Mouse (Mus musculus) neural tube, embryonic 12.5 days (tissue): Measurements from ENCODE around the gene Calcoco2. TPM values are rescaled to one million over a fixed set of nuclear protein-coding genes. Genes with fewer than 3 reads are reported as not detected.

ENCODE experiments used
- ATAC-seq: fragments of 200-750 bp; cut with Nextera tagmentation; 2 replicates; pipeline ENCODE4 v1.8.0; 2017; ENCODE audit warnings: low read depth, mild to moderate bottlenecking, moderate TSS enrichment, moderate library complexity; ENCODE audit not compliant: low FRiP score
- H3K27ac ChIP-seq: fragments of 300-500 bp; sonication (generic); 2 replicates; pipeline ENCODE4 v1.5.1; 2016
- H3K27me3 ChIP-seq: fragments of 300-500 bp; sonication (generic); replicated peaks from 2 replicates; pipeline ENCODE4 v1.6.1; 2016; ENCODE audit warnings: mild to moderate bottlenecking
- H3K36me3 ChIP-seq: fragments of 300-500 bp; sonication (generic); 2 replicates; pipeline ENCODE4 v1.6.1; 2016; ENCODE audit warnings: mild to moderate bottlenecking
- H3K4me1 ChIP-seq: fragments of 300-500 bp; sonication (generic); 2 replicates; pipeline ENCODE4 v1.6.1; 2016
- H3K4me2 ChIP-seq: fragments of 300-500 bp; sonication (generic); replicated peaks from 2 replicates; pipeline ENCODE4 v1.6.1; 2016; ENCODE audit warnings: mild to moderate bottlenecking
- H3K4me3 ChIP-seq: fragments of 300-500 bp; sonication (generic); 2 replicates; pipeline ENCODE4 v1.5.1; 2016
- H3K9ac ChIP-seq: fragments of 300-500 bp; sonication (generic); 2 replicates; pipeline ENCODE4 v1.6.1; 2016; ENCODE audit warnings: mild to moderate bottlenecking
- H3K9me3 ChIP-seq: fragments of 300-500 bp; sonication (generic); 2 replicates; pipeline ENCODE4 v1.6.1; 2016; ENCODE audit warnings: mild to moderate bottlenecking
- WGBS: fragments of 180-500 bp; shearing (Covaris S2); methylation state at CpG from one replicate; pipeline ENCODE4 v1.1.7; 2016; 5-methylcytosine and 5-hydroxymethylcytosine counted together
- polyA plus RNA-seq: library from polyadenylated mRNA; unstranded; fragments of >200 nt; fragmentation: Nextera tagmentation; extraction: Ambion mirVana; gene quantifications from 2 replicates; pipeline ENCODE4 v1.2.1, GENCODE M21; 2016

The Calcoco2 gene
- polyA plus RNA-seq, 1 experiment from 2014 or later: not detected

DNA sequence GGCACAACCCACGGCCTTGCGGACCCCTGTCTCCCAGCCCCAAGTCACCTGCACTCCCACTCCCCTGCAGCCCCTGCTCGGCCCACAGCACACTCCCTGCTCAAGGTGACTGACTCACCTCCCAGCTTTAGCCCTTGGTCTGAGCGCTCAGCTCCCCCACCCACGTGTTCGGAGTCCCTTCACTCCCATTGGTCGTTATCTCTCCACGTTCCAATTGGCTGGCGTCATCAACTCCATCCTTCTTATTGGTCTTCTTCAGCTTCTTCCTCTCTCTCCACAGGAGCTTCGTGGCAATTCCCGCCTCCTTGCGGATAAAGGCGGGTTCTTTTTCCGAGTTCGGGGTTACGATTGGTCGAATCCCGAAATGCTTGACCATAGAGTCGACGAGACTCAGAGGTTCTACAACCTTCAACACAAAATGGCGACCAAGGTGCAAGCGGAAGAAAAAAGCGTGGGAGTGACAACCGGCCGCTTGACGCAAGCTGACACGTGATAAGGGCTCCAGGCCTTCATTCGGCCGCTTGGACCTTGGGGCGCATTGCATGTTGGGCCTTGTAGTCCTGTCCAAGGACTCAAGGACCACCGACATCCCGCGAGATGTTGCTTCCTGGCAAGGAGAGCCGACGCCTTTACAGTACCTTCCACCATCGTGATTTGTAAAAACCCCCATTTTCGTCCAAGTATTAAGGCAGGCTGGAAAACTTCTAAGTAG, 36.1 kb downstream of the Calcoco2 start, which contains the start of gene Atp5g1:
Atp5g1 (minus strand) TSS at position 162 of the 712 bp plus-strand sequence.
- H3K4me1 ChIP-seq: peaks cover 13% of the 10 kb centered on the region
- WGBS: under 1% methylated on average over 37 of the region's 37 CpGs
- peak within 1 kb of the TSS; percentile 73 for H3K9ac ChIP-seq
- H3K4me3 ChIP-seq: peak within 1 kb of the TSS; percentile 56
- peak within 1 kb of the TSS; percentile 15; the same call in 1 of the 2 replicates for H3K27ac ChIP-seq
- no peaks in the 10 kb centered on the region for H3K9me3 ChIP-seq
- H3K27me3 ChIP-seq: no peaks in the 10 kb centered on the region
- ATAC-seq: peak; percentile 96
- H3K36me3 ChIP-seq: peaks cover 13% of the 10 kb centered on the region
- peak within 1 kb of the TSS; percentile 76 for H3K4me2 ChIP-seq

DNA sequence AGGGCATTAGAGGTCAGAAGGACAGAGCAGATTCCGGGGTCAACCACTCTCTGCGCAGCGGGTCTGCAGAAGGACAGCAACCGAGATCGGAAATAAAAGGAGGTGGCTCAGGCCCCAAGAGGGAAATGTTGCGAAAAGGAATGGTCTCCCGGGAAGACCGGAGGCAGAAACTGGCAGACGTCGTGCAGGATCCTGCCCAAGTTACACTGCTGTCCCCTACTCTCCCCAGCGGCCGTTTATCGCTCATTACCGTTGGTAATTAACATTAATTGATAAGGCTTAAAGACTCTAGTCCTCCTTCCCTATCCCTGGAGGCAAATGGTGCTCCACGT, 36.6 kb downstream of the Calcoco2 start:
- peak overlapping the region; percentile 73 for H3K9ac ChIP-seq
- H3K9me3 ChIP-seq: no peaks in the 10 kb centered on the region
- H3K27me3 ChIP-seq: no peaks in the 10 kb centered on the region
- peak overlapping the region; percentile 76 for H3K4me2 ChIP-seq
- H3K36me3 ChIP-seq: peaks cover 17% of the 10 kb centered on the region
- H3K27ac ChIP-seq: peak overlapping the region; percentile 15; the same call in 1 of the 2 replicates
- WGBS: under 1% methylated on average over 15 of the region's 15 CpGs
- peaks cover 13% of the 10 kb centered on the region for H3K4me1 ChIP-seq
- peak overlapping the region; percentile 56 for H3K4me3 ChIP-seq
- 0 out of 2 replicates have a peak, but pooled peaks have one; percentile 1 for ATAC-seq

DNA sequence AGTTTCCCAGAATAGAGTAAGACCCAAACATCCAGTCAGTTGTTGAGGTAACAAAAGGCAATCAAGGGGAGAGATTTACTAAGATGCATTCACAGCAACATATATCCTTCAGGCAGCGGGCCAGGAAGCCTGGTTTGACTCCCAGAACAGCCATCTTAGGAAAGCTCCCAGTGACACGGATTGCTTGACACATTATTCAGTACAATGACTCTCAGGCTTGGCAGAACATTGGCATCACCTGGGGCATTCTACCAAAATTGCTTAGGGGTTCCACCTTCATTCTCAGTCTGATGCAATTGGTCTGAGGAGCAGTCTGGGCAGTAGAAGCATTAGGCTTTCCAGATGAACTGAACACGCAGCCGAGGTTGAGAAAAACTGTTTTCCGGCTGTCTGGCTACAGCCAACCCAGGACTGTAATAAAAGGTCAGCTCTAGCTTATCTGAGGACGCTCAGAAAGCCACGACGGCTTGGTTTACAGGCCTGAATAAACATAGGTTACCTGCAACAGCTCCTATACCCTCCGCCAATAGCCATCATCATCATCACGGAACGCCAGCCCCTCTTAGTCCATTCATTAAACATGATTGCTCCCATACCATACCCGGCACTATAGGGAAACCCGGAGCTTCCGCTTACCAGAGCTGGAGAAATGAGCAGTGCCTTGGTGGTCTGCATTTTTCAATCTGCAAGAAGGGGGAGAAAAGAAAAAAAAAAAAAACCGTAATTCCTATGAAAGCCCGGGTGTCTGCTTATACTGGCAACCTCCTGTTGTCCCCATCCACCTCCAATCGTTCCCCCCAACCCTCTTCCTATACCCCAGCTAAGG, 37.2 kb downstream of the Calcoco2 start:
- peak overlapping the region; percentile 73 for H3K9ac ChIP-seq
- H3K4me2 ChIP-seq: peak overlapping the region; percentile 76
- ATAC-seq: no peak
- H3K36me3 ChIP-seq: peaks cover 17% of the 10 kb centered on the region
- H3K4me1 ChIP-seq: peaks cover 13% of the 10 kb centered on the region
- H3K9me3 ChIP-seq: no peaks in the 10 kb centered on the region
- H3K4me3 ChIP-seq: peak overlapping the region; percentile 56
- no peaks in the 10 kb centered on the region for H3K27me3 ChIP-seq
- peak overlapping the region; percentile 15; the same call in 1 of the 2 replicates for H3K27ac ChIP-seq
- 21% methylated on average over 17 of the region's 17 CpGs for WGBS

DNA sequence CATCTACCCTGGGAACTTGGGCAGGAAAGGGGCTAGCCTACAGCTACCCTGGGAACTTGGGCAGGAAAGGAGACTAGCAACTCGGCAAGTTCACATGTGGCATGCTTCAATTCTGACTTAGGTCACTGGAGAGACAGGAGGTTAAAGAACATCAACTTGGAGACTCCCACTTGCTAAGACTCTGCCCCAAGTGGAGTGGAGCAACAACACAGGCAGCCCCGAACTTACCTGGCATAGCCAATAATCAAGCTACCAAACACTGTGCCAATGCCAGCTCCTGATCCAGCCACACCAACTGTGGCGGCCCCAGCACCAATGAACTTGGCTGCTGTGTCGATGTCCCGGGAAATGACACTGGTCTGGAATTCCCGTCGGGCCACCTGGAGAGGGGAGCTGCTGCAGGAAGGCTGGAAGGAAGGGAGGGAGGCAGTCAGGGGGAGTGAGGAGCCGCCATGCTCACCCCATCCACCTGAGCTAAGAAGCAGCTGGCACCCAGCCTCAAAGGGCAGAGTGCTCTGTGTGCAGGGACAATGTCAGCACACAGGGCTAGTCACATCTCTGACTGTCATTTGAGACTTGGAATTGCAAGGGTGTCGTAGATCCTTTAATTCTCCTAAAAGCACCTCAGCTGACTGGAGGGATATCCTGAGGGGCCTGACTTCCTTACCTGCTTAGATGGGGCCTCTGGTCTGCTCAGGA, 38.3 kb downstream of the Calcoco2 start:
- Histone ChIP-seq H3K4me2 (peak overlapping the region; percentile 76), H3K27me3 (no peaks in the 10 kb centered on the region), H3K9ac (peak overlapping the region; percentile 73; the same call in 1 of the 2 replicates), H3K9me3 (no peaks in the 10 kb centered on the region), H3K4me3 (no peak overlapping the region), H3K27ac (no peak overlapping the region), H3K4me1 (peaks cover 13% of the 10 kb centered on the region), H3K36me3 (peaks cover 17% of the 10 kb centered on the region)
- 91% methylated on average over 9 of the region's 9 CpGs for WGBS
- ATAC-seq: no peak

DNA sequence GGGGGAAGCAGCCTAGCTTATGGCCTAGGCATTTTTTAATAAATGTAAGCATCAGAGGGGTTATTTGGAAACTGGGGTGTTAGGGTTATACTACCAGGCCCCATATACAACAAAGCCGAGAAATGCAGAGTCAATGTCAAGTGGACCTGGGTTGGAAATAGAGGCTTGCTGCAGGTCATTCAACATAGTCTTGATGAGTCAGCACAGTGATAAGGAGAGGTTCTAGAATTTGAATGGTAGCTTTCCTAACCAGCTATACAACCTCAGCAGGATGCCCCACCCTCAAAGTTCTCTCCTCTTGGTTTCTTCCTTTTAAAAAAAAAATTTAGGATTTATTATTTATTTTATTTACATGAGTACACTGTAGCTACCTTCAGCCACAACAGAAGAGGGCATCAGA, 40.8 kb downstream of the Calcoco2 start:
- H3K27me3 ChIP-seq: no peaks in the 10 kb centered on the region
- H3K4me1 ChIP-seq: peaks cover 13% of the 10 kb centered on the region
- H3K4me2 ChIP-seq: no peak overlapping the region
- 91% methylated on average over 1 of the region's 1 CpGs for WGBS
- H3K4me3 ChIP-seq: no peak overlapping the region
- H3K36me3 ChIP-seq: peaks cover 17% of the 10 kb centered on the region
- H3K27ac ChIP-seq: no peak overlapping the region
- no peak for ATAC-seq
- no peaks in the 10 kb centered on the region for H3K9me3 ChIP-seq
- no peak overlapping the region for H3K9ac ChIP-seq

DNA sequence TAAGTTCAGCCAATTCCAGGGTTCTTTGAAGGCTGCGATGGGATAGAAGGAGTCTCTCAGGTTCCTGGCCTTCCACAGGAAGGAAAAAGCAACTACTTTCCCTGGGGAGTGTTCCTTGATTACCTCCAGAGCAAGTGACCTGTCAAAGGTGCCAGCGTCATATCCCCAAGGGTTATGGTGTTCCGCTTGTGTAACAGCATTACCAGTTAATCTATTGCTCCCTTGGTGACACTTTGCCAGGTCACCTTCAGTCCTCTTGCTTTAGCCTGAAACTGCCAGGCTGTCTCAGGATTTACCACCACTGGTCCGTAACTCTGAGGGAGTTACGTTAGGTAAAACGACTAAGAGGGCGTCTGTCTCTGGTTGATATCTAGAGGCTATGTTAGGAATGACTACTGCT, 41.4 kb downstream of the Calcoco2 start:
- Histone ChIP-seq H3K9ac (no peak overlapping the region), H3K27ac (no peak overlapping the region), H3K9me3 (no peaks in the 10 kb centered on the region), H3K4me3 (no peak overlapping the region), H3K27me3 (no peaks in the 10 kb centered on the region), H3K36me3 (peaks cover 17% of the 10 kb centered on the region), H3K4me1 (peaks cover 17% of the 10 kb centered on the region), H3K4me2 (no peak overlapping the region)
- WGBS: 83% methylated on average over 7 of the region's 7 CpGs
- no peak for ATAC-seq

DNA sequence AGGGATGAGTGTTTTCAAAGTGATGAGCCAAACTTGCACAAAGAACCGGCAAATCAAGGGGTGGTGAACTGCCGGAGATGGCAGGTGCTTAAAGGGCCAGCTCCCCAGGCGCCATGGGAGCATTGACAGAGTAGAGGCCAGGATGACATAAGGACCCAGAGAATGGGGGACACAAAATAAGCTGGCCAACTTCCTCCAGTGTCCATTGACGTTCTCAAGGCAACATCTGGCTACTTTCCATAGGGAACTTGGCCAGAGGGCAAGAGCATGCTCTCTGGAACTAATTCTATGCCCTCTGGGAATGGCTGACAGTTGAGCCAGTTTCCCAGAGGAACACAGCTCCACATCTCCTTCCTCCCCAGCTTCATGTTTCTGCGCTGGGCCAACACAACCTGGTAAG, 43.5 kb downstream of the Calcoco2 start:
- H3K4me2 ChIP-seq: no peak overlapping the region
- H3K9me3 ChIP-seq: no peaks in the 10 kb centered on the region
- H3K27me3 ChIP-seq: no peaks in the 10 kb centered on the region
- H3K4me3 ChIP-seq: no peak overlapping the region
- H3K9ac ChIP-seq: no peak overlapping the region
- no peak for ATAC-seq
- peaks cover 16% of the 10 kb centered on the region for H3K4me1 ChIP-seq
- H3K36me3 ChIP-seq: peaks cover 16% of the 10 kb centered on the region
- WGBS: 71% methylated on average over 5 of the region's 5 CpGs
- H3K27ac ChIP-seq: no peak overlapping the region

DNA sequence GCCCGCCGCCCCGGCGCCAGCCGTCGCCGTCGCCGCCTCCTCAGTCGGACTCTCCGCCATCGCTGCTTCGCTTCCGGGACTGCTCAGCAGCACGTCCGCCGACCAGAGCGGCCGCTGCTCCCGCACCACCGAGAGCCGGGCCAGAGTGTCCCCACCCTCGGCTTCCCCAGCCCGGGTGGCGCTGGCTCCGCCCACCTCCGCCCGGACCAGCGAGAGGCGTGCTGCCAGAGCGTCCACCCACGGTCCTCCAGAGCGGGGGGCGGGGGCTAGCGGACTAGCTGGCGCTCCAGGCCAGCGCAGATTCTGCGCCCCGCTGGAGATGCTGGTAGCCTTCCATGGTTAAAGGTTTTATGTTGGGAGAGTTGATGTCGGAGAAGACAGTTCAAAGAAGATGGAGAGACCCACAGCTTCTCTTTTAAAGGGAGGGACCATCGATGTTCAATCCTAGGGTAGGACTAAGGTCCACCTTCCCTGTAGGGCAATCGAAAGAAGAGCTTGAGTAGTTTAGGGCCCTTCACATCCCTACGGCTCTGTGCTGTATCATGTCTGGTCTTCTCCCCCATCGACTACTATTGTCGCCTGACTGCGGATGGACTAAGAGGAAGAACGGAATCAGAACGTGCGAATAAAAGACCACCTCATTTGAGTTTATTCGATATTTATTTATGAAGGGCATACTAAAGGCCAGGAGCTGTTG, 46.4 kb downstream of the Calcoco2 start, which contains the start of gene Ube2z:
Ube2z (minus strand) TSS at position 174 of the 697 bp plus-strand sequence.
- H3K4me2 ChIP-seq: peak within 1 kb of the TSS; percentile 85
- H3K4me3 ChIP-seq: peak within 1 kb of the TSS; percentile 97
- H3K27ac ChIP-seq: peak within 1 kb of the TSS; percentile 26; the same call in 1 of the 2 replicates
- H3K27me3 ChIP-seq: no peaks in the 10 kb centered on the region
- ATAC-seq: peak; percentile 98
- H3K9ac ChIP-seq: peak within 1 kb of the TSS; percentile 92
- 4% methylated on average over 50 of the region's 50 CpGs for WGBS
- peaks cover 22% of the 10 kb centered on the region for H3K4me1 ChIP-seq
- no peaks in the 10 kb centered on the region for H3K9me3 ChIP-seq
- H3K36me3 ChIP-seq: peaks cover 14% of the 10 kb centered on the region

DNA sequence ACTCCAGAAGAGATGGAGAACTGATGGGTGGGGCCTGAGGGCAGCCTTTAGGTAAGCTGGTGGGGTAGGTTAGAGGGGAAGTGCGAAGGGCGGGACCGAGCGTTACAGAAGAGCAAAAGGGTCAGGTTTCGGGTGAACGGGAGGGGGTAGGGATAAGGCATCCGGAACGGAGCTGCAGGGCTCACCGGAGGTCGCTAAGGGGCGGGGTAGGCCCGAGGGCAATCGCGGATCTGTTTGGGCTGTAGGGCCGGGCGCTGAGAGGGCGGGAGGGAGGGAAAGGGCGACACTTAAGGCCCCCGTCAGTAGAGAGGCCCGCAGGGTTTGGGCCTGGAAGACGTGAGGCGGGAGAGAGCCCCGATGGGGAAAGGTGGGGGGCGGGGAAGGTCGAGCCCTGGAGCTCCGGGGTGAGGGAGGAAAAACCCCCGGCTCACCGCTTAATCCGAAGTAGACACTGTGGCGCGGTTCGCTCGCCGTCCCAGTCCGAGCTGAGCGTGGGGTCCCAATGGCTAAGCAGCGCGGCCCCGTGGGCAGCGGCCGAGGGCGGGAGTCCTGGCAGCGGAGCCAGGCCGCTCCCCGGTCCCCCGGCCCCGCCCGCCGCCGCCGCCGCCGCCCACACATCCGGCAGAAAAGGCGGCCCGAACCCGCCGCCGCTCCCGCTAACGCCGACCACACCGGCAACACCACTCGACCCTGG, 47.1 kb downstream of the Calcoco2 start:
- H3K4me1 ChIP-seq: peaks cover 22% of the 10 kb centered on the region
- peak overlapping the region; percentile 26; the same call in 1 of the 2 replicates for H3K27ac ChIP-seq
- under 1% methylated on average over 64 of the region's 64 CpGs for whole genome bisulfite sequencing
- peak overlapping the region; percentile 97 for H3K4me3 ChIP-seq
- no peaks in the 10 kb centered on the region for H3K9me3 ChIP-seq
- H3K9ac ChIP-seq: peak overlapping the region; percentile 92
- H3K36me3 ChIP-seq: peaks cover 18% of the 10 kb centered on the region
- peak overlapping the region; percentile 85 for H3K4me2 ChIP-seq
- no peaks in the 10 kb centered on the region for H3K27me3 ChIP-seq
- peak; percentile 78 for ATAC-seq

DNA sequence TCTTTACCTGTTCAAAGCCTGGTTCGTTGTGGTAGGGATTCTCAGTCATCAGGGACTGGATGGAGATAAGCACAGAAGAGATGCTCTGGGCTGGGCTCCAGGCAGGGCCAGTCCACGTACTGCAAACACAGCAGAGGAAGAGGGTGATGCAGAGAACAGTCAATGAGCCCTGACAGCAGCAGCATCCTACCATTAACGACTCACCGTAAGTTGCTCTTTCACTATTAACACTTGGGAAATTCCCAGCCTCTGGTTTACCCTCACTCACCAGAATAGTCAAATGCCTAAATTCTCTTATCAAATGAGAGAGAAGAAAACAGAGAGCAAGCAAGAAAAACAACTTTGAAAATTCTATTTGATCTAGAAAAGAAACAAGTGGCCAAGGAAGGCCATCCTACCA, 53.5 kb downstream of the Calcoco2 start:
- H3K4me2 ChIP-seq: no peak overlapping the region
- 93% methylated on average over 4 of the region's 4 CpGs for WGBS
- H3K36me3 ChIP-seq: peaks cover 65% of the 10 kb centered on the region
- no peak overlapping the region for H3K4me3 ChIP-seq
- H3K9me3 ChIP-seq: no peaks in the 10 kb centered on the region
- no peaks in the 10 kb centered on the region for H3K27me3 ChIP-seq
- no peak for ATAC-seq
- no peak overlapping the region for H3K9ac ChIP-seq
- no peak overlapping the region for H3K27ac ChIP-seq
- H3K4me1 ChIP-seq: peaks cover 6% of the 10 kb centered on the region

DNA sequence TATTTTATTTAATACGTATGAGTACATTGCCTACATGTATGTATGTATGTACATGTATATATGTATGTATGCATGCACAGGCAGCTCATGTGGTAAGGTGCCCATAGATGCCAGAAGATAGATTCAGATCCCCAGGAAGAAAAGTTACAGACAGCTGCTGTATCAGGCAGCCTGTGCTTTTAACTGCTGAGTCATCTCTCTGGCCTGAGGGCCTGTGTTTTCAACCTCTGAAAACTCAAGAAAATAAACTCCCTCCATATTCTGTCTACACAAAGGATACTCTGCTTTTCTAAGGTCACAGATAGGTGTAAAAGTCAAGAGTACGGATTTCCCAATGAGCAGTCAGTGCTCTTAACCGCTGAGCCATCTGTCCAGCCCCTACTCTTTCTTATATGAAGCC, 60.9 kb downstream of the Calcoco2 start:
- ATAC-seq: no peak
- Histone ChIP-seq H3K4me1 (no peaks in the 10 kb centered on the region), H3K4me2 (no peak overlapping the region), H3K27me3 (no peaks in the 10 kb centered on the region), H3K4me3 (no peak overlapping the region), H3K9me3 (no peaks in the 10 kb centered on the region), H3K36me3 (peaks cover 87% of the 10 kb centered on the region), H3K9ac (no peak overlapping the region), H3K27ac (no peak overlapping the region)
- 95% methylated on average over 3 of the region's 3 CpGs for WGBS
